Mouse (Mus musculus) T-helper 1 cell (primary cell): ENCODE results near the gene B3gat3.

Experiments
- in situ Hi-C: fragments of 300-600 bp; cut with MboI, MseI; formaldehyde crosslinking; loops from one replicate; pipeline ENCODE4 v1.15.1; 2025; ENCODE audit warnings: high pct_unique_total_duplicates

The B3gat3 gene

DNA sequence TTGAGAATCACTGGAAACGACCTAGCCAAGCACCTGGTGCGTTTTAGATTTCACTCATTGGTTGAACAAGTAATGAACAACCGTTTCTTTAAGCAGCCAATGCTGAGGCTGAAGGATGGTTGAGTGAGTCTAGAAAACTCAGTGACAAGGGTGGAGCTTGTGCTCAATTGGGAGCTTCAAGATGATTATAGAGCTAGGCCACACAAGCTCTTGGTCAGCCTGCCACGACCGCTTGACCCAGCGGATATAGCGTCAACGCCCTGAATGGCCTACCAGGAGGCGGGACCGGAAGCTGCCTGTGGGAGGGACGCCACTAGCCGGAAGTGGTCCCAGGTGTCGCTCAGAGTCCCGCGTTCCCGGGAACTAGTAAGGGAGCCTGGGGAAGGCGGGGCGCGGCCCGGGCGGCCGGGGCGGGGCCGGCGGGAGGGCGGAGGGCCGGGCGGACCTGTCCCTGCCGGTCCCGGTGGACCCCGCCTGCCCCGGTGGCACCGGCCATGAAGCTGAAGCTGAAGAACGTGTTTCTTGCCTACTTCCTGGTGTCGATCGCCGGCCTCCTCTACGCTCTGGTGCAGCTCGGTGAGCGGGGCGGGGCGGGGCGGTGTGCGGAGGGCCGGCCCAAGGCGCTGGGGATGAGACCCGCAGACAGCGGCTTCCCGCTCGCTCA, at the start of gene B3gat3:
TSS of gene B3gat3 (plus strand) at position 302 of the 664 bp plus-strand sequence.
- in situ Hi-C loops, result no loop called here

DNA sequence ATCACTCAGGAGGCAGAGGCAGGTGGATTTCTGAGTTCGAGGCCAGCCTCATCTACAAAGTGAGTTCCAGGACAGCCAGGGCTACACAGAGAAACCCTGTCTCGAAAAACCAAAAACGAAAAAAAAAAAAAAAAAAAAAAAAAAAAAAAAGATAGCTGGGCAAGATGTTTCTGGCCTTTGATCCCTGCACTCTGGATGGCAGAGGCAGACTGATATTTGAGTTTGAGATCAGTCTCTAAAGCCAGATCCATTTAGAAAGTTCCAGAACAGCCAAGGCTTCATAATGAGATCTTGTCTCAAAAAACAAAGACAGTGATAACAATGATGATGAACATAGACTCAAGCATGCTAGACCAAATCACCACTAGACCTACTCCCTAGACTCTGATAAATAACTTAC, 49.8 kb upstream of the B3gat3 start:
- in situ Hi-C loops, result loop anchor here (5.0 to 25.0 kb wide), 3 partner anchors 33 to 592 kb away; partner anchors contain the start of genes Bscl2 and Gng3

DNA sequence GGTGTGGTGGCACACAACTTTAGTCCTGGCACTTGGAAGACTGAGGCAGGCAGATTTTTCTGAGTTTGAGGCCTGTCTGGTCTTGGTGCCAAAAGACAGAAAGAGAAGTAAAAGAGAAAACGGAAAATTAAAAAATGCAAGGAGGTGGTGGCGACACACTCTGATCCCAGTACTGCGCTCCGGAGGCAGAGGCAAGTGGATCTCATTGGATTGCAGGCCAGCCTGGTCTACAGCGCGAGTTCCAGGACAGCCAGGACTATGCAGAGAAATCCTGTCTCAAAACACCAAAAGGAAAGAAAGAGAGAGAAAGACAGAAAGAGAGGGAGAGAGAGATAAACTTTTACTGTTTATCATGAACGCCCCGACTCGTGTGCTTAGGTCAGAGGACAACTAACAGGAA, 49.3 kb upstream of the B3gat3 start:
- in situ Hi-C loops, result loop anchor here (5.0 to 25.0 kb wide), 3 partner anchors 34 to 591 kb away; partner anchors contain the start of genes Bscl2 and Gng3

GRCm38 (mm10) chr19:8871267-8872186, 48.6 kb upstream of the B3gat3 start, which contains the start of gene Ubxn1:
Ubxn1 (plus strand) TSS chr19:8871496.
- in situ Hi-C loops, result loop anchor here (5.0 to 25.0 kb wide), 3 partner anchors 34 to 591 kb away; partner anchors contain the start of genes Bscl2 and Gng3

GRCm38 (mm10) chr19:8872266-8872840, 47.8 kb upstream of the B3gat3 start:
- in situ Hi-C loops, result loop anchor here (5.0 to 25.0 kb wide), 3 partner anchors 35 to 590 kb away; partner anchors contain the start of genes Bscl2 and Gng3

GRCm38 (mm10) chr19:8875031-8875430, 45.1 kb upstream of the B3gat3 start:
- in situ Hi-C loops, result no loop called here

DNA sequence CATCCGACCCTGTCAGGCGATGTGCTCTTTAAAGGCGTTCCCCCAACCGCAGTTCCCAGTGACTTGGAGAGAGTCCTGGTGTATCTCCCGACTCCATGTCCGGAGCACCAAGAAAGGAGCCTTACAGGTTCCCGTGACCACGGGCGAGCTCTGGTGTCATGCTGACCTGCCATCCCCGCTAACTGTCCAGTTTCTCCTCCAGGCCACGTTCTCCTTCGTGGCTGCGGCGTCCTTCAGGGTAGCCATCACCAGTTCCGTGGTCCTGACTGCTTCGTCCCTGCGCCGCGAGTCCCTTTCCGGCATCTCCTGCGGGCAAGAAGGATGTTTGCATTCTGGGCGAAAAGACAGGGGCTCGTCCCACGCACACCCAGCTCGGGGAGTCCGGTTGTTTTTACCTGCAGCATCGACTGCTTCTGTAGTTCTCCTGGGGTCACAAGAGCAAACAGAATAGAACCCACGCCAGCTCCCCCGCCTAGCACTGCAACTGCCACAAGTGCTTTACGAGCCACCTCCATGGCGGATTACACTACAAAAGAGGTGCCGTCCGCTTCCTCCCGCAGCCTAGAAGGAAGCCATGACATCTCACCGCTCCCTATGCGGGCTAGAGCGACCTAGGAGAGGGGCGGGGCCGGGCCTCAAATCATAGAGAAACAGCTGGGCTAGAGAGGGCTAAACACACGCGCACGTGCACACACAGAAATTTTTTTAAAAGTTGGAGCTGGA, 39.7 kb upstream of the B3gat3 start, which contains the start of gene Uqcc3:
TSS of gene Uqcc3 (minus strand) at position 613 of the 723 bp plus-strand sequence.
- in situ Hi-C loops, result no loop called here

- in situ Hi-C loops, result no loop called here
These were observed 39.2 kb upstream of the B3gat3 start for GRCm38 (mm10) chr19:8881034-8881392.

DNA sequence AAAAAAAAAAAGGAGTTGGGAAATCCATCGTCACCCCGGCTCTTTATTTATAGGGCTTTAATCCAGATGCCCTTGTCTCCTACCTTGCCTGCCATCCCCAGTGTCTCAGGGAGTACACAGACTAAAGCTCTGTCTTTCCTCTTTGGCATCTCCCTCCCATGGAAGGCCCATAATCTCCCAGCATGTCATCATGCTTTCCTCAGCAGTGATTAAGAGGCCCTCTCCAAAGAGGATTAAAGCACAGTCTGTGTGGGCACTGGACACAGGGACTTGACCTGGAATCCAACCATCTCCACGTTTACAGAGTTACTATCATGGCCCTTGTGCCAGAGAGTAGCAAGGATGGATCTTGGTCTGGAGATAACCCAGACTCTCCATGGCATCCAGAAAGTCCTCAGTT, 36.6 kb upstream of the B3gat3 start, which contains the start of the genes Lbhd1 and Gm49403:
TSS of gene Lbhd1 (plus strand) at position 117 of the 400 bp plus-strand sequence.
TSS of gene Gm49403 (plus strand) at position 315 of the 400 bp plus-strand sequence.
- in situ Hi-C loops, result no loop called here

DNA sequence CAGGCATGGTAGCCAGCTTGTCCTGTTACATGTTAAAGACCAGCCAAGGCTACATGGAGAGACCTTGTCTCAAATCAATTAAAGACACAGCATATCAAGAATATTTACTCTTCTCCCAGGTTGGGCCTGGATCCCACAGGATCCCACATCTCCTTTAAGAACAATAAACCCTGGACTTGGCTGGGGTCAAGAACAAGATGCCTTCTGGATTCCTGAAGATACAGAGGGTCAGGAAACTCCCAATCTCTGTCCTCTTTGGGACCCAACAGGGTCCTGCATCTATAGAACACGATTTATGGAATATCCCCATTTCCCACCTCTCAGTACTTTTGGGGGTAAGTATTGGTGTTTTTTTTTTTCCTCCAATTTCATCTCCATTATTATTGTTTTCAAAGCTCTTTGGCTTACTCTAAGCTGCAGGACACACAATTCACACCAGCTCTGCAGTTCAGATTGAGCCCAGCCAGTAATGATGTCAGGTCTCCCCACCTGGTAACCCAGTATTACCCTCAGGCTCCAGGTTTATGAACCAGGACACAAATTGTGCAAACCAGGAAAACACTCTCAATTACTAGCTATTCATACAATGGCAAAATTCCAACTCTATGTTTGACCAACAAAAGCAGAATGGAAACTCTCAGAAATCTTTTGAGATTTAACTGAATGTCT, 33.1 kb upstream of the B3gat3 start:
- in situ Hi-C loops, result no loop called here

- in situ Hi-C loops, result no loop called here
These were observed 32.4 kb upstream of the B3gat3 start for GRCm38 (mm10) chr19:8887585-8888463.

DNA sequence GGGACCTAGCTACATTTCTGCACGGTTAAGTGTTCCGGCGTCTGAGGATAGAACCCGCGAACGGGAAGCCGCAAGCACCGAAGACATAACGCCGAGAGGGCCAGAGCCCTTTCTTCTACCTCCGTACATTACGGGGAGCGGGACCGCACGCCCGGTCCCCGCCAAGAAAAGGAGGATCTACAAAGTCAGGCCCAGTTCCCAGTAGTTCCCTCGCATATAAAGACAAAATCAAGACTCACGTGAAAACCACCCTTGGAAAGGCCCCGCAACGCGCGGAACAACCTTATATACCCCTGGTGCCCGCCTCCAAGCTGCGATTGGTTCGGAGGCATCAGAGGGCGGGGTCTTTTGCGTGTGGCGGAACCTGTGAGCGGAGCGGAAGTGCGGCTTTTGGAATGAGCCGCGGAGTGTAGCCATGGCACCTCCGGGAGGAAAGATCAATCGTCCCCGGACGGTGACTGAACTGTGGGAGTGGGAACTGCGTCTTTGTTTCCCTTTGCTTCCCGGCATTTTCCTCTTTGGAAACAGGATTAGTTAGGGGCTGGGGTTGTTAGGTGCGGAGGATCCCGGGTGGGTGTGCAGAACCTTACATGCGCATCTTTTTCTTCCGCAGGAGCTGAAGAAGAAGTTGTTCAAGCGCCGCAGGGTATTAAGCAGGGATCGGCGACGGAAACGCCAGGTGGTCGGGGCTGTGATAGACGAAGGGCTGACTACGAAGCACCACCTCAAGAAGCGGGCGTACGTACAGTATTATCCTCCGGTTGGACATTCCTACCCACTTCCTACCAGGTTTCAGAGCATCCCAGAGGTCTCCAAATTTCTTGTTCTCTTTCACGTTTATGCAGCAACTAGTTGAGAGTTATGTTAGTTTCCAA, 31.4 kb upstream of the B3gat3 start, which contains the start of the genes 1810009A15Rik and Gm49416:
TSS of gene 1810009A15Rik (plus strand) at position 343 of the 875 bp plus-strand sequence.
TSS of gene Gm49416 (plus strand) at position 416 of the 875 bp plus-strand sequence.
- in situ Hi-C loops, result no loop called here

GRCm38 (mm10) chr19:8892829-8893766, 27.1 kb upstream of the B3gat3 start, which contains the start of gene Ints5:
Ints5 (plus strand) TSS chr19:8893005.
- in situ Hi-C loops, result loop anchor here (5.0 kb wide), 1 partner anchor 54 kb away; no protein-coding TSS in a partner anchor

GRCm38 (mm10) chr19:8895397-8895960, 24.7 kb upstream of the B3gat3 start:
- in situ Hi-C loops, result loop anchor here (5.0 kb wide), 2 partner anchors 78 to 168 kb away; partner anchors contain the start of gene Ttc9c

DNA sequence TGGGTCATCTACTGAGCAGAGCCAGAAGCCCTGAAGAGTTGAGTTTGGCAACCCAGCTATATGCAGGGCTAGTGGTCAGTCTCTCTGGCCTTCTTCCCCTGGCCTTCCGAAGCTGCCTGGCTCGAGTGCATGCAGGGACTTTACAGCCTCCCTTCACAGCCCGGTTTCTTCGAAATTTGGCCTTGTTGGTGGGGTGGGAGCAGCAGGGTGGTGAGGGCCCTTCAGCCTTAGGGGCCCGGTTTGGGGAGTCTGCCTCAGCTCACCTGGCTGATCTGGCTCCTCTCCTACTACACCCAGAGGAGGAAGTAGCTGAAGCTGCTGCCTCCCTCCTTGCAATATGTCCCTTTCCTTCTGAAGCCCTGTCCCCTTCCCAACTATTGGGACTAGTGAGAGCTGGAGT, 23.9 kb upstream of the B3gat3 start:
- in situ Hi-C loops, result loop anchor here (5.0 kb wide), 2 partner anchors 79 to 169 kb away; partner anchors contain the start of gene Ttc9c

GRCm38 (mm10) chr19:8897211-8897864, 22.8 kb upstream of the B3gat3 start:
- in situ Hi-C loops, result loop anchor here (5.0 kb wide), 2 partner anchors 80 to 170 kb away; partner anchors contain the start of gene Ttc9c
